Mouse (Mus musculus) kidney, embryonic 15.5 days (tissue): ENCODE measurements at regions not wholly inside any gene's neighbourhood (a gene's known extent, or its start where the extent isn't known, plus 50 kb on each side); places are given as distances from the start of the nearest gene placed in this dataset.
"Not testable (repeated sequence)": the region's sequence is repeated elsewhere in the genome, so short reads cannot be mapped to it uniquely, and the experiment has no call there.

Experiments used
- ATAC-seq: fragments of 200-750 bp; cut with Nextera tagmentation; replicated peaks from 2 replicates; pipeline ENCODE4 v1.8.0; 2017; ENCODE audit warnings: moderate TSS enrichment; ENCODE audit not compliant: low FRiP score
- H3K27ac ChIP-seq: fragments of 300-500 bp; sonication (generic); 2 replicates; pipeline ENCODE4 v1.5.1; 2015; ENCODE audit warnings: mild to moderate bottlenecking, inconsistent platforms
- H3K27me3 ChIP-seq: fragments of 300-500 bp; sonication (generic); 2 replicates; pipeline ENCODE4 v1.6.1; 2015; ENCODE audit warnings: inconsistent platforms
- H3K36me3 ChIP-seq: fragments of 300-500 bp; sonication (generic); 2 replicates; pipeline ENCODE4 v1.6.1; 2015; ENCODE audit warnings: inconsistent platforms
- H3K4me1 ChIP-seq: fragments of 300-500 bp; sonication (generic); 2 replicates; pipeline ENCODE4 v1.6.1; 2015; ENCODE audit warnings: inconsistent platforms
- H3K4me2 ChIP-seq: fragments of 300-500 bp; sonication (generic); 2 replicates; pipeline ENCODE4 v1.6.1; 2015; ENCODE audit warnings: moderate library complexity, mild to moderate bottlenecking, inconsistent platforms
- H3K4me3 ChIP-seq: fragments of 300-500 bp; sonication (generic); replicated peaks from 2 replicates; pipeline ENCODE4 v1.5.1; 2015; ENCODE audit warnings: mild to moderate bottlenecking, inconsistent platforms
- H3K9ac ChIP-seq: fragments of 300-500 bp; sonication (generic); 2 replicates; pipeline ENCODE4 v1.6.1; 2015; ENCODE audit warnings: mild to moderate bottlenecking, inconsistent platforms
- H3K9me3 ChIP-seq: fragments of 300-500 bp; sonication (generic); replicated peaks from 2 replicates; pipeline ENCODE4 v1.6.1; 2016; ENCODE audit warnings: inconsistent platforms
- WGBS: fragments of 180-500 bp; shearing (Covaris S2); methylation state at CpG from one replicate; pipeline ENCODE4 v1.1.7; 2015; ENCODE audit warnings: mixed read lengths; 5-methylcytosine and 5-hydroxymethylcytosine counted together

DNA sequence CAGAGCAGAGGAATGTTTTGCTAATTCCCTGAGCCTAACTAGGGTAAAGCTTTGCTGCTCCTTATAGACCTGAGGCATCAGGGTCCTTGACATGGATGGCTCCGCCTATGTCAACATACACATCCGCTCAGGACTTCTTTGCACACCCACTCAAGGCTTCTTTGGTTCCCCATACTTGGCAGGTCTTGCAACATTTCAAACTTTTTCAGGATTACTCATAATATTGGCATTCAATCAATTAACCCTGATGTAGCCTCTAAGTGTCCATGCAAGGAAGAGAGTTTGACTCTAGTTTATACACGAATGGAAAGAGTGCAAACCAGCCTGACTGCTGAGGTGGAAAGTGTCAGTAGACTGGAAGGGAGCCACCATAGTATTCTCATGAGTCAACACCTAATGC lies 93.2 kb upstream of the Slc25a13 start:
- no peak overlapping the region for H3K9ac ChIP-seq
- H3K4me1 ChIP-seq, result no peaks in the 10 kb centered on the region
- H3K4me3 ChIP-seq, result no peak overlapping the region
- H3K4me2 ChIP-seq, result no peak overlapping the region
- H3K36me3 ChIP-seq, result no peaks in the 10 kb centered on the region
- WGBS, result 88% methylated on average over 3 of the region's 3 CpGs
- no peak for ATAC-seq
- no peaks in the 10 kb centered on the region for H3K9me3 ChIP-seq
- no peak overlapping the region for H3K27ac ChIP-seq
- no peaks in the 10 kb centered on the region for H3K27me3 ChIP-seq

- Histone ChIP-seq H3K27ac (no peak overlapping the region), H3K4me3 (no peak overlapping the region), H3K9me3 (no peaks in the 10 kb centered on the region), H3K9ac (no peak overlapping the region), H3K36me3 (no peaks in the 10 kb centered on the region), H3K4me2 (no peak overlapping the region), H3K4me1 (0 out of 2 replicates have a peak, but pooled peaks cover 3% of the 10 kb centered on the region), H3K27me3 (no peaks in the 10 kb centered on the region)
- WGBS, result 72% methylated on average over 2 of the region's 2 CpGs
- ATAC-seq, result no peak
Observed at GRCm38 (mm10) chr6:6307618-6308017, 90.6 kb upstream of the Slc25a13 start.

DNA sequence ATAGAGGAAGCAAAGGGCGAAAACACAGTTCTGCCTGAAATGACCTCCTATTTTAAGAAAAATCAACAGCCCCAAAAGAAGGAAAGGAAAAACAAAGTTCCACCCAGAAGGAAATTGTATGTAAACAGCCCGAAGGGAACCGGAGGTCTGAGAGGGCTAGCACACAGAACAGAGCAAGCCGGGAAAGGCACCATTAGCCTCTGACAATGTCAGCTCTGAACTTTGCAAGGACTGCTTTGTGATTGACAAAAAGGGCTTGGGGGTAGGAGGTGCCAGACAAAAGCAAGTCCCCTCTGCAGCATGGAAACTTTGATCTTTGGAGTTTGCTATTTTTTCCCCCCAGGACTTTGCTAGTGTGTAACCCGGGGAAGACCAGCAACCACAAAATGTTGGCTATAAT lies 86.8 kb upstream of the Slc25a13 start:
- Histone ChIP-seq H3K4me3 (no peak overlapping the region), H3K27ac (no peak overlapping the region), H3K4me2 (no peak overlapping the region), H3K9me3 (no peaks in the 10 kb centered on the region), H3K4me1 (0 out of 2 replicates have a peak, but pooled peaks cover 10% of the 10 kb centered on the region), H3K9ac (no peak overlapping the region), H3K36me3 (no peaks in the 10 kb centered on the region), H3K27me3 (no peaks in the 10 kb centered on the region)
- no peak for ATAC-seq
- WGBS, result 32% methylated on average over 5 of the region's 5 CpGs

- H3K4me2 ChIP-seq, result no peak overlapping the region
- no peaks in the 10 kb centered on the region for H3K9me3 ChIP-seq
- 0 out of 2 replicates have a peak, but pooled peaks cover 10% of the 10 kb centered on the region for H3K4me1 ChIP-seq
- H3K9ac ChIP-seq, result no peak overlapping the region
- 82% methylated on average over 6 of the region's 6 CpGs for WGBS
- H3K27ac ChIP-seq, result no peak overlapping the region
- no peaks in the 10 kb centered on the region for H3K36me3 ChIP-seq
- H3K4me3 ChIP-seq, result no peak overlapping the region
- no peak for ATAC-seq
- H3K27me3 ChIP-seq, result no peaks in the 10 kb centered on the region
Observed at GRCm38 (mm10) chr6:6301001-6301510, 84.1 kb upstream of the Slc25a13 start.

- no peak for ATAC-seq
- no peak overlapping the region for H3K27ac ChIP-seq
- WGBS, result 41% methylated on average over 14 of the region's 14 CpGs
Observed at GRCm38 (mm10) chr6:6298867-6299852, 82.2 kb upstream of the Slc25a13 start.

GRCm38 (mm10) chr6:6295551-6295950 lies 78.6 kb upstream of the Slc25a13 start:
- H3K4me2 ChIP-seq, H3K9me3 ChIP-seq, H3K36me3 ChIP-seq, ATAC-seq, H3K27ac ChIP-seq, H3K27me3 ChIP-seq, H3K9ac ChIP-seq, H3K4me1 ChIP-seq, H3K4me3 ChIP-seq: not testable (repeated sequence)
- WGBS, result 98% methylated on average over 2 of the region's 2 CpGs

More at GRCm38 (mm10) chr6:6298867-6299852, 82.2 kb upstream of the Slc25a13 start:
- Histone ChIP-seq H3K27me3 (no peaks in the 10 kb centered on the region), H3K4me2 (no peak overlapping the region), H3K9ac (no peak overlapping the region), H3K36me3 (no peaks in the 10 kb centered on the region), H3K4me1 (0 out of 2 replicates have a peak, but pooled peaks cover 10% of the 10 kb centered on the region), H3K9me3 (no peaks in the 10 kb centered on the region), H3K4me3 (no peak overlapping the region)

GRCm38 (mm10) chr6:6291781-6292180 lies 74.8 kb upstream of the Slc25a13 start:
- no peaks in the 10 kb centered on the region for H3K36me3 ChIP-seq
- H3K4me1 ChIP-seq, result 0 out of 2 replicates have a peak, but pooled peaks cover 6% of the 10 kb centered on the region
- H3K9ac ChIP-seq, result no peak overlapping the region
- WGBS, result 35% methylated on average over 3 of the region's 3 CpGs
- no peak overlapping the region for H3K27ac ChIP-seq
- no peaks in the 10 kb centered on the region for H3K9me3 ChIP-seq
- H3K27me3 ChIP-seq, result no peaks in the 10 kb centered on the region
- no peak overlapping the region for H3K4me3 ChIP-seq
- no peak overlapping the region for H3K4me2 ChIP-seq
- peak; percentile 69 for ATAC-seq

DNA sequence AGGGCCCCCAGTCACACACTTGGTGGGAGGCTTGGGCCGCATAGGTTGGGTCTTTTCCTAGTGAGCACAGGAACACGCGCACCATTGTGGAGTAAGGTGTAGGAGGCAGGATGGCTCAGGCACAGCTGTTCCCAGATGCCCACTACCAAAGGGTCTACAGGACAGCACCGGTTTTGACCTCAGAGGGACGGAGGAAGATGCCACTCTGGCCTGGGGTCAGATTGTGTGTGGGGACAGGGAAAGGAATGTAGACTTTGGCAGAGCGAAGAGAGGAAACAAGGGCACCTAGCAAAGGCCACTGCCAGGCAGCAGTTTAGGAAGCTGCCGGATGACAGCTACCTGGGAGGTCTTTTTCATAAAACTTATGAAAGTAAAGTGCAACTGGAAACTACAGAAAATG lies 73.5 kb upstream of the Slc25a13 start:
- Histone ChIP-seq H3K9ac (no peak overlapping the region), H3K4me1 (0 out of 2 replicates have a peak, but pooled peaks cover 6% of the 10 kb centered on the region), H3K4me3 (no peak overlapping the region), H3K9me3 (no peaks in the 10 kb centered on the region), H3K4me2 (no peak overlapping the region), H3K27ac (no peak overlapping the region), H3K27me3 (no peaks in the 10 kb centered on the region), H3K36me3 (no peaks in the 10 kb centered on the region)
- 62% methylated on average over 7 of the region's 7 CpGs for WGBS
- peak; percentile 61; the same call in 1 of the 2 replicates for ATAC-seq

GRCm38 (mm10) chr6:6289806-6290205 lies 72.8 kb upstream of the Slc25a13 start:
- WGBS, result 30% methylated on average over 6 of the region's 6 CpGs
- no peak overlapping the region for H3K4me2 ChIP-seq
- no peak overlapping the region for H3K4me3 ChIP-seq
- no peaks in the 10 kb centered on the region for H3K36me3 ChIP-seq
- no peak for ATAC-seq
- H3K27ac ChIP-seq, result no peak overlapping the region
- no peaks in the 10 kb centered on the region for H3K27me3 ChIP-seq
- H3K9me3 ChIP-seq, result no peaks in the 10 kb centered on the region
- 0 out of 2 replicates have a peak, but pooled peaks cover 6% of the 10 kb centered on the region for H3K4me1 ChIP-seq
- H3K9ac ChIP-seq, result no peak overlapping the region

GRCm38 (mm10) chr6:6280812-6281568 lies 64.0 kb upstream of the Slc25a13 start:
- Histone ChIP-seq H3K4me3 (no peak overlapping the region), H3K4me1 (no peaks in the 10 kb centered on the region), H3K9me3 (no peaks in the 10 kb centered on the region), H3K9ac (no peak overlapping the region), H3K27me3 (no peaks in the 10 kb centered on the region), H3K36me3 (no peaks in the 10 kb centered on the region), H3K4me2 (no peak overlapping the region), H3K27ac (no peak overlapping the region)
- 81% methylated on average over 17 of the region's 17 CpGs for WGBS
- no peak for ATAC-seq

- no peak overlapping the region for H3K27ac ChIP-seq
- H3K4me2 ChIP-seq, result no peak overlapping the region
- no peaks in the 10 kb centered on the region for H3K36me3 ChIP-seq
- H3K27me3 ChIP-seq, result no peaks in the 10 kb centered on the region
- H3K9me3 ChIP-seq, result no peaks in the 10 kb centered on the region
- 85% methylated on average over 6 of the region's 6 CpGs for WGBS
- H3K4me1 ChIP-seq, result no peaks in the 10 kb centered on the region
- no peak for ATAC-seq
- H3K4me3 ChIP-seq, result no peak overlapping the region
- no peak overlapping the region for H3K9ac ChIP-seq
Observed at GRCm38 (mm10) chr6:6279646-6280045, 62.7 kb upstream of the Slc25a13 start.

DNA sequence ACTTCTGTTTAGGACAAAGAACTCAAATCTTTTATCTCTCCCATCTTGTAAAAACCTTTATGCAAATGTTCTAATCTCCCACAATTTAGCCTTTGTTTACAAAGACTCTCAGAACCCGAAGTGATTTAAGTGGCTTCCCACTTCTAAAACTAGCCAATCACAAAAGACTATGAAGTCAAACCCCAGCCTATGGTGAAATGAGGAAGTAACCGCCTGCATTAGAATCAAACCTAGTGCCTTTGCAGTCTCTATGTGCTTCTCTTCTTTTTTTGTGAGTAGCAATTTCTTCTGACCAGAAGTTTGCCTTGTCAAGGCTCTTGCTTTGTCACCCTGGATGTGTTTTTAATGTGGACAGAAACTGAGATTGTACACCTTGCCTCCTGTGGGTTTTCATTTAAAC lies 53.6 kb upstream of the Slc25a13 start:
- Histone ChIP-seq H3K9me3 (no peaks in the 10 kb centered on the region), H3K4me1 (no peaks in the 10 kb centered on the region), H3K4me2 (no peak overlapping the region), H3K36me3 (no peaks in the 10 kb centered on the region), H3K27ac (no peak overlapping the region), H3K27me3 (no peaks in the 10 kb centered on the region), H3K4me3 (no peak overlapping the region), H3K9ac (no peak overlapping the region)
- no peak for ATAC-seq
- 47% methylated on average over 2 of the region's 2 CpGs for WGBS
